Mouse (Mus musculus) limb, embryonic 14.5 days (tissue): ENCODE results near the gene Cd164l2. TPM values are rescaled to one million over a fixed set of nuclear protein-coding genes. Genes with fewer than 3 reads are reported as not detected.
A peak's percentile ranks its signal among the peaks of the same experiment; 100 is the strongest.

Source experiments
- ATAC-seq: fragments of 200-750 bp; cut with Nextera tagmentation; 2 replicates; pipeline ENCODE4 v1.8.0; 2017; ENCODE audit warnings: low read depth, moderate number of reproducible peaks, moderate TSS enrichment; ENCODE audit not compliant: low FRiP score
- DNase-seq: peaks from one replicate; pipeline ENCODE4 v3.0.0-alpha.2; 2015; ENCODE audit warnings: low spot score
- H3K27ac ChIP-seq: fragments of 300-500 bp; sonication (generic); replicated peaks from 2 replicates; pipeline ENCODE4 v1.5.1; 2014; ENCODE audit warnings: low read depth, mild to moderate bottlenecking, low read length, moderate library complexity, mixed read lengths
- H3K27me3 ChIP-seq: fragments of 300-500 bp; sonication (generic); 2 replicates; pipeline ENCODE4 v1.6.1; 2014; ENCODE audit warnings: low read length, mixed read lengths; ENCODE audit not compliant: control insufficient read depth, insufficient read depth
- H3K36me3 ChIP-seq: fragments of 300-500 bp; sonication (generic); 2 replicates; pipeline ENCODE4 v1.6.1; 2014; ENCODE audit warnings: mild to moderate bottlenecking, low read length, moderate library complexity, mixed read lengths; ENCODE audit not compliant: control insufficient read depth, insufficient read depth
- H3K4me1 ChIP-seq: fragments of 300-500 bp; sonication (generic); 2 replicates; pipeline ENCODE4 v1.6.1; 2014; ENCODE audit warnings: antibody characterized with exemption, low read length, mixed read lengths; ENCODE audit not compliant: control insufficient read depth, insufficient read depth
- H3K4me2 ChIP-seq: fragments of 300-500 bp; sonication (generic); replicated peaks from 2 replicates; pipeline ENCODE4 v1.6.1; 2014; ENCODE audit warnings: low read depth, mild to moderate bottlenecking, low read length, moderate library complexity; ENCODE audit not compliant: severe bottlenecking
- H3K4me3 ChIP-seq: fragments of 300-500 bp; sonication (generic); replicated peaks from 2 replicates; pipeline ENCODE4 v1.5.1; 2014; ENCODE audit warnings: low read length
- H3K9ac ChIP-seq: fragments of 300-500 bp; sonication (generic); 2 replicates; pipeline ENCODE4 v1.6.1; 2014; ENCODE audit warnings: mild to moderate bottlenecking, low read depth, low read length, moderate library complexity; ENCODE audit not compliant: severe bottlenecking
- H3K9me3 ChIP-seq: fragments of 300-500 bp; sonication (generic); 2 replicates; pipeline ENCODE4 v1.6.1; 2016; ENCODE audit warnings: low read length; ENCODE audit not compliant: control insufficient read depth
- POLR2A ChIP-seq: fragments of 200-500 bp; IDR thresholded peaks from 2 replicates; pipeline ENCODE4 v1.8.0; 2012; ENCODE audit warnings: inconsistent platforms, mild to moderate bottlenecking, moderate library complexity, borderline replicate concordance; ENCODE audit not compliant: insufficient read depth, insufficient read length; ENCODE audit errors: extremely low read depth
- WGBS: fragments of 180-500 bp; shearing (Covaris S2); extraction: QIAGEN DNeasy Blood & Tissue Kit; methylation state at CpG from one replicate; pipeline ENCODE4 v1.1.7; 2014; 5-methylcytosine and 5-hydroxymethylcytosine counted together
- polyA plus RNA-seq, 2 experiments: library from polyadenylated mRNA; depleted of rRNA in 1 of 2; stranded (reverse) in 1 of 2; unstranded in 1 of 2; fragments of >200 nt; fragmentation: Nextera tagmentation in 1 of 2; extraction: Ambion mirVana in 1 of 2; gene quantifications; 2 replicates each; pipeline versions ENCODE4 v1.2.1 to v1.2.3; 2012 to 2014

Cd164l2 gene
- polyA plus RNA-seq, 2 experiments = 3.2 to 6.3 TPM

GRCm38 (mm10) chr4:133170616-133171015 lies 41.3 kb upstream of the Cd164l2 start:
- no peak overlapping the region for H3K9ac ChIP-seq
- peaks cover 23% of the 10 kb centered on the region for H3K4me1 ChIP-seq
- H3K4me2 ChIP-seq = no peak overlapping the region
- DNase-seq (no peak), ATAC-seq (no peak)
- 0 out of 2 replicates have a peak overlapping the region, but pooled peaks have one; percentile 13 for H3K27ac ChIP-seq
- H3K4me3 ChIP-seq = no peak overlapping the region
- TF ChIP-seq POLR2A = no peak
- no peaks in the 10 kb centered on the region for H3K36me3 ChIP-seq
- no peaks in the 10 kb centered on the region for H3K9me3 ChIP-seq
- no peaks in the 10 kb centered on the region for H3K27me3 ChIP-seq

GRCm38 (mm10) chr4:133172451-133172850 lies 39.5 kb upstream of the Cd164l2 start:
- peaks cover 6% of the 10 kb centered on the region; the same call in 1 of the 2 replicates for H3K36me3 ChIP-seq
- no peak for TF ChIP-seq POLR2A
- H3K9ac ChIP-seq = no peak overlapping the region
- no peak for ATAC-seq
- no peak overlapping the region for H3K27ac ChIP-seq
- 88% methylated on average over 4 of the region's 4 CpGs for WGBS
- H3K27me3 ChIP-seq = no peaks in the 10 kb centered on the region
- H3K4me2 ChIP-seq = no peak overlapping the region
- DNase-seq = no peak
- no peak overlapping the region for H3K4me3 ChIP-seq
- H3K4me1 ChIP-seq = peaks cover 33% of the 10 kb centered on the region
- H3K9me3 ChIP-seq = no peaks in the 10 kb centered on the region

DNA sequence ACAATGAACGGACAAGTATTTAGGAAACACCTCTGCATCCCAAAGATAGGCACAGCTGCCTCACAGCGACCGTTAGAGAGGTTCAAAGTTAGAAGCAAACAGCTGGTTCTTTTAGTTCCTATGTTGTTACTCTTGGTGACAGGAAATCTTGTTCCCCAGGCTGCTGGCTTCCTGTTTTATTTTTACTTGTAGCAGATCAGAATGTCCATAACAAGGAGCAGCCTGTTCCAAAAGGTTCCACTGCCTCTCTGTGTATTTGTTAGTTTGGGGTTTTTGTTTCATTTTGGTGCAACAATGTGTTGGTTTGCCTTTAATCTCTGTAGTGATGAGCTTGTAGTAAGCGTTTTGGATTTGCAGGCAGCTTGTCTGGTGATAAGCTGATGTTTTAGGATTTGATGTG lies 37.6 kb upstream of the Cd164l2 start:
- Histone ChIP-seq H3K4me3 (no peak overlapping the region), H3K4me1 (peaks cover 28% of the 10 kb centered on the region), H3K27me3 (no peaks in the 10 kb centered on the region), H3K9me3 (no peaks in the 10 kb centered on the region), H3K9ac (no peak overlapping the region), H3K36me3 (peaks cover 17% of the 10 kb centered on the region), H3K4me2 (no peak overlapping the region), H3K27ac (no peak overlapping the region)
- no peak for DNase-seq
- no peak for ATAC-seq
- TF ChIP-seq POLR2A = no peak
- WGBS = 36% methylated on average over 4 of the region's 4 CpGs

GRCm38 (mm10) chr4:133175274-133175673 lies 36.7 kb upstream of the Cd164l2 start:
- Histone ChIP-seq H3K4me1 (peaks cover 24% of the 10 kb centered on the region), H3K4me2 (no peak overlapping the region), H3K36me3 (peaks cover 23% of the 10 kb centered on the region), H3K27me3 (no peaks in the 10 kb centered on the region), H3K9ac (no peak overlapping the region), H3K9me3 (no peaks in the 10 kb centered on the region), H3K4me3 (no peak overlapping the region), H3K27ac (no peak overlapping the region)
- ATAC-seq = no peak
- TF ChIP-seq POLR2A = no peak
- no peak for DNase-seq
- 84% methylated on average over 7 of the region's 7 CpGs for WGBS

DNA sequence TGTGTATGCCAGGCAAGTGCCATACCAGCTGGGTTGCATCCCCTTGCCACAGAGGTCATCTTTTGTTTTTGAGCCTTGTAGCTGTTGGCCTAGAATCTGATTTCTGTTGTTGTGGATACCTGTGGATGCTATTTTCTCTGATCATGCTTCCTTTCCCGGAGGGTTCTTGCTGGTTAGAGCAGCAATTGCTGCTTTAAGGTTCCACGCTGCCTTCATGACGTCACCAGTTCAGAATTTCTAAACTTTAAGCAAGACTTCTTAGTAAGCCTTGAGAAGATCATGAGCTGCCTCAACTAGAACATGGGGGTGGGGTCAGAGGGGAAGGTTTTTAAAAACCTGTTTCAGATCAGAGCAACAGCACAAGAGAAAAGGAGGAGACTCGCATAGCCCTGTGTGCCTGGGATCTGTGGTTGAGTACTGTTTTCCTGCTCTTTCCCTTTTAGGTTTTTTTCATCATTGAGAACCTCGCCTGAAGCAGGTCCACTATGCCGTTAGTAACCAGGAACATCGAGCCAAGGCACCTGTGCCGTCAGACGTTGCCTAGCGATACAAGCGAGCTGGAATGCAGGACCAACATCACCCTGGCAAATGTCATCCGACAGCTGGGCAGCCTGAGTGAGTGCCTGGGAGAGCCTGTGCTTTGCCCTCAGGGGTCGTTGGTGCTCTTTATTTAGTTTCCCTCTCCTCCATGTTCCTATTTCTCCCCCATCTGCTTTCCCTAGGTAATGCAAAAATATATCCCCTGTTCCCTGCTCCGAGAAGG lies 35.8 kb upstream of the Cd164l2 start:
- H3K27me3 ChIP-seq = no peaks in the 10 kb centered on the region
- DNase-seq (peak; percentile 48), ATAC-seq (peak; percentile 57; the same call in 1 of the 2 replicates)
- no peak overlapping the region for H3K9ac ChIP-seq
- no peaks in the 10 kb centered on the region for H3K9me3 ChIP-seq
- 28% methylated on average over 14 of the region's 14 CpGs for WGBS
- TF ChIP-seq POLR2A = no peak
- H3K4me2 ChIP-seq = no peak overlapping the region
- H3K4me3 ChIP-seq = no peak overlapping the region
- H3K36me3 ChIP-seq = peaks cover 28% of the 10 kb centered on the region
- H3K27ac ChIP-seq = peak overlapping the region; percentile 58; the same call in 1 of the 2 replicates
- peaks cover 17% of the 10 kb centered on the region for H3K4me1 ChIP-seq
